Mouse (Mus musculus) kidney, adult 2 months (tissue): ENCODE results near the gene Mgat3. TPM values are rescaled to one million over a fixed set of nuclear protein-coding genes. Genes with fewer than 3 reads are reported as not detected.

ENCODE experiments used
- DNase-seq: peaks from one replicate; pipeline ENCODE4 v3.0.0; 2021
- H3K27ac ChIP-seq: fragments of 200-500 bp; 2 replicates; pipeline ENCODE4 v1.5.1; 2012; ENCODE audit warnings: low read depth, low read length, control low read depth, inconsistent platforms; ENCODE audit not compliant: insufficient read depth
- H3K27me3 ChIP-seq: fragments of 200-500 bp; replicated peaks from 2 replicates; pipeline ENCODE4 v1.6.1; 2012; ENCODE audit warnings: mild to moderate bottlenecking, moderate library complexity, low read length, inconsistent platforms; ENCODE audit not compliant: control insufficient read depth, insufficient read depth
- H3K36me3 ChIP-seq: fragments of 200-500 bp; 2 replicates; pipeline ENCODE4 v1.6.1; 2012; ENCODE audit warnings: mild to moderate bottlenecking, moderate library complexity, low read length, inconsistent platforms; ENCODE audit not compliant: control insufficient read depth, insufficient read depth
- H3K4me1 ChIP-seq: fragments of 200-500 bp; 2 replicates; pipeline ENCODE4 v1.6.1; 2011; ENCODE audit warnings: low read length; ENCODE audit not compliant: control insufficient read depth, insufficient read depth
- H3K4me3 ChIP-seq: fragments of 200-500 bp; 2 replicates; pipeline ENCODE4 v1.5.1; 2011; ENCODE audit warnings: mild to moderate bottlenecking, low read depth, low read length, control low read depth; ENCODE audit not compliant: insufficient read depth
- CTCF ChIP-seq: fragments of 200-500 bp; conservative IDR thresholded peaks from 2 replicates; pipeline ENCODE4 v1.5.1; 2011; ENCODE audit warnings: low read depth, mild to moderate bottlenecking, control low read depth, low read length, moderate library complexity, mixed read lengths; ENCODE audit not compliant: insufficient read depth, insufficient read length
- POLR2A ChIP-seq: fragments of 200-500 bp; IDR thresholded peaks from one replicate; pipeline ENCODE4 v1.6.1; 2011; ENCODE audit warnings: low read depth, low read length, control low read depth
- WGBS: fragments of 180-500 bp; shearing (Covaris S2); methylation state at CpG from one replicate; pipeline ENCODE4 v1.1.7; 2018; 5-methylcytosine and 5-hydroxymethylcytosine counted together
- polyA plus RNA-seq: library from polyadenylated mRNA; depleted of rRNA; stranded (reverse); fragments of >200 nt; gene quantifications from 2 replicates; pipeline ENCODE4 v1.2.3, GENCODE M21; 2012

The Mgat3 gene
- polyA plus RNA-seq, 1 experiment, result 70.5 TPM

DNA sequence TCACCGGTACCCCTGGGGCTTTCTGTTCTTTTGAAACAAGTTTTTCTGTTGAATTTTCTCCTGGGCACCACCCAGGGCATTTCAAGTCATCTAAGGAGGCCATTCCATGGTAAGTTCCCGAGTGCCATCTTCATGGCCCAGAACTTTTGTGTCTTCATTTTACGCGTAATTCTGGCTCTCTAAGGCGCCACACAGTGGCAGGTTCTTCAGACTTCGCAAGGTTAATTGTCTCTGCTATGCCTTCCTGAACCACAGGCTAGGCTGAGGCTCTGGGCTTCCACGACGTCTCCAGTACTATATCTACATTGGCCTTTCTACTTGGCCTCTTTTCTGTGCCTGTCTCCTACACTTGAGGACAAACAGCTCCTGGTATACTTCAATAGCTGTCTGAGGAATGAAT is 47.5 kb downstream of the Mgat3 start:
- Histone ChIP-seq H3K36me3 (no peaks in the 10 kb centered on the region), H3K27ac (no peak overlapping the region), H3K27me3 (no peaks in the 10 kb centered on the region), H3K4me3 (no peak overlapping the region), H3K4me1 (no peaks in the 10 kb centered on the region; the same call in 1 of the 2 replicates)
- DNase-seq, result no peak
- TF ChIP-seq CTCF, result no peak; the same call in 1 of the 2 replicates
- no peak for TF ChIP-seq POLR2A
- WGBS, result 60% methylated on average over 8 of the region's 8 CpGs

DNA sequence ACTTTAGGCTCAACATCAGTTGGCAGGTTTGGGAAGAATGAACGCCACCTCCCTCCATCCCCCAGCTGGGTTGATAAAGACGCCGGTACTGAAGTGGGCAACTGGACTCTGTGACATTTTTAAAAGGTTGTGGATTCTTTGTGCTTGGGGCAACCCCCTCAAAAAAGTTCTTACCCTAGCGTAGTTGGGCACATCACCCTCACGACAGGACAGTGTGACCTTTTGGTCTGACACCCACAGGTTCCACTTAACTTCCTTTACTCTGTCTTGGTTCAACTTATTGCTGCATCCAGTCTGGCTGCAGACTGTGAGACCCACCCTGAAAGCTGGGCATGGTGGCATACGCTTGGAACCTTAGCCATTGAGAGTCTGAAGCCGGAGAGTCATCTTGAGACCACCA is 50.2 kb downstream of the Mgat3 start:
- 91% methylated on average over 7 of the region's 7 CpGs for WGBS
- H3K27ac ChIP-seq, result no peak overlapping the region
- no peaks in the 10 kb centered on the region for H3K36me3 ChIP-seq
- no peak for DNase-seq
- TF ChIP-seq CTCF (no peak), POLR2A (no peak)
- H3K27me3 ChIP-seq, result no peaks in the 10 kb centered on the region
- H3K4me3 ChIP-seq, result no peak overlapping the region
- H3K4me1 ChIP-seq, result no peaks in the 10 kb centered on the region; the same call in 1 of the 2 replicates

GRCm38 (mm10) chr15:80225208-80225607 is 51.7 kb downstream of the Mgat3 start:
- no peaks in the 10 kb centered on the region for H3K36me3 ChIP-seq
- H3K4me1 ChIP-seq, result no peaks in the 10 kb centered on the region; the same call in 1 of the 2 replicates
- TF ChIP-seq CTCF (peak; percentile 92), POLR2A (no peak)
- WGBS, result 21% methylated on average over 9 of the region's 9 CpGs
- peak; percentile 75 for DNase-seq
- H3K4me3 ChIP-seq, result no peak overlapping the region
- H3K27me3 ChIP-seq, result no peaks in the 10 kb centered on the region
- H3K27ac ChIP-seq, result no peak overlapping the region

DNA sequence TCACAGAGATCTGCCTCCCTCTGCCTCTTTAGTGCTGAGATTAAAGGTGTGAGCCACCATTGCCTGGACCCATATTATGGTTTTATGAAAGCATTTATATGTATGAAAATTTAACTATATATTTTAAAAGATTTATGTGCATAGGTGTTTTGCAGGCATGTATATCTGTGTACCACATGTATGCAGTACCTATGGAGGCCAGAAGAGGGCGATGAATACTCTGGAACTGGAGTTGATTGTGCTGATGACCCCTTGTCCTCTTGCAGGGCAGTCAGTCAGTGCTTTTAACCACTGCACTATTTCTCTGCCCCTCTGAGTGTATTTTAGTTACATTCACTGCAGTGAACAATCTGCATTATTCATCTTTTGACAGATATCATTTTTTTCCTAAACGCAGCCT is 52.3 kb downstream of the Mgat3 start:
- no peaks in the 10 kb centered on the region; the same call in 1 of the 2 replicates for H3K4me1 ChIP-seq
- H3K27me3 ChIP-seq, result no peaks in the 10 kb centered on the region
- 50% methylated on average over 2 of the region's 2 CpGs for WGBS
- TF ChIP-seq POLR2A (no peak), CTCF (peak; percentile 64)
- H3K36me3 ChIP-seq, result no peaks in the 10 kb centered on the region
- H3K27ac ChIP-seq, result no peak overlapping the region
- peak; percentile 77 for DNase-seq
- no peak overlapping the region for H3K4me3 ChIP-seq

DNA sequence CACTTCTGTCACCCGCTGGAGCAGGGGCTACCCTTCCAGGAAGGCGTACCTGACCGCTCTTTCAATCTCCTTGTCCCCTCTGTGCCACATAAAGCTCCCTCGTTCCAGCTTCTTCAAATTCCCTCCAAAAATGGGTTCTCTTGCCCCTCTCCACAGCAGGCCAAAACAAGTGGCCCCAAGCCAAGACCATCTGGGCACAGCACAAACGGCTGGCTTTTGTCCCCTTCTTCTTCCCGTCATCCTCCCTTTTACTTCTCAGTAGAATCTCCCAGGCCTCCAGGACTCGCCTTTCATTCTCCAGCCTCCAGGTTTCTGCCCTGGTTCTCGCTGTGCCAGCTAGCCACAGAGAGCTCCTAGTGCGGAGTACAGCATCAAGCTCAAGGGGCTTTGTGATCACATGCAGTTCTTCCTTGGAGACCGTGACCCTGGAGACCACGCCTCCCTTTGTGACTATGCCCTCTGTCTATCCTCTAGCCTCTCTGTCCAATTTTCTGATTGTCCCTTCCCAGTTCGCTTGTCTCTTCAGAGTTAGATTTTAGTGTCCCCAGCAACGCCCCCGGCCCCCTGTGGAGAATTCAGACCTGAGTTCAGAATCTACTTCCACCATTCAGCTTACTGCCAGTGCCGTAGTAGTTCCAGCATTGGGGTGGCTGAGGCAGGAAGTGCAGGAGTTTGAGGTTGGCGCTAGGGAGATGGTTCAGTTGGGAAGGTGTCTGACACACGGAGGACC is 54.7 kb downstream of the Mgat3 start:
- no peak overlapping the region for H3K4me3 ChIP-seq
- no peaks in the 10 kb centered on the region for H3K27me3 ChIP-seq
- DNase-seq, result no peak
- H3K4me1 ChIP-seq, result no peaks in the 10 kb centered on the region; the same call in 1 of the 2 replicates
- H3K36me3 ChIP-seq, result no peaks in the 10 kb centered on the region
- H3K27ac ChIP-seq, result no peak overlapping the region
- TF ChIP-seq POLR2A, result no peak
- no peak for TF ChIP-seq CTCF
- 80% methylated on average over 17 of the region's 17 CpGs for WGBS

DNA sequence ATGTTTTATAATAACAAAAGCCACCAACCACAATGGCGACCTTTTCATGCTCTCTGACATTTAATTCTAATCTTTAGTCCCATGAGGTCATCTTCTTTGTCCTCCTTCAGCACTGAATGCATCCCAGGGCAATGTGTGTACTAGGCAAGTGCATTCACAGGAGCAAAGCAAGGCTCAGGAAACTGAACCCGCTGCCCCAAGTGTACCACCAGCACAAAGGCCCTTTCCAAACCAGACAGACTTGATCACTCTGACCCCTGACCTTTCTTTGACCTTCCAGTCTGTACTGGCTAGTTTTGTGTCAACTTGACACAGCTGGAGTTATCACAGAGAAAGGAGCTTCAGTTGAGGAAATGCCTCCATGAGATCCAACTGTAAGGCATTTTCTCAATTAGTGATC is 58.8 kb downstream of the Mgat3 start:
- WGBS, result 75% methylated on average over 2 of the region's 2 CpGs

GRCm38 (mm10) chr15:80233053-80233452 is 59.5 kb downstream of the Mgat3 start:
- Histone ChIP-seq H3K4me1 (peaks cover 5% of the 10 kb centered on the region; the same call in 1 of the 2 replicates), H3K4me3 (no peak overlapping the region), H3K36me3 (no peaks in the 10 kb centered on the region; the same call in none of the 2 replicates), H3K27ac (peak overlapping the region; percentile 74; the same call in 1 of the 2 replicates), H3K27me3 (no peaks in the 10 kb centered on the region)
- no peak for DNase-seq
- WGBS, result 55% methylated on average over 4 of the region's 4 CpGs
- no peak for TF ChIP-seq POLR2A
- TF ChIP-seq CTCF, result no peak

More for the DNA sequence above, 58.8 kb downstream of the Mgat3 start:
- H3K4me3 ChIP-seq, result no peak overlapping the region
- no peaks in the 10 kb centered on the region; the same call in none of the 2 replicates for H3K36me3 ChIP-seq
- H3K4me1 ChIP-seq, result peaks cover 5% of the 10 kb centered on the region; the same call in 1 of the 2 replicates
- H3K27ac ChIP-seq, result no peak overlapping the region
- no peak for TF ChIP-seq POLR2A
- no peak for TF ChIP-seq CTCF
- no peak for DNase-seq
- H3K27me3 ChIP-seq, result no peaks in the 10 kb centered on the region
